In genomic region chr4:126097711-126098253, GRCm38 (mm10) we compare ENCODE assay signal across 1 mouse cellular context.
TF ChIP-seq lines count a peak whose summit lies in the region.

No protein-coding gene starts in this region.

TF ChIP-seq in CH12.LX, 34 proteins besides CTCF, POLR2A, EP300 and RAD21:
- TF ChIP-seq ELF1 (IDR thresholded peaks at IDR 0.05; ENCODE audit: low read depth, low read length): no peak
- TF ChIP-seq JUND (conservative IDR thresholded peaks at IDR 0.05; ENCODE audit: low read depth, low read length): no peak
- no peak for TF ChIP-seq PAX5 (IDR thresholded peaks at IDR 0.05; ENCODE audit: low read length)
- TF ChIP-seq CHD2 (IDR thresholded peaks at IDR 0.05; ENCODE audit: low read length): no peak
- no peak for TF ChIP-seq MEF2A (IDR thresholded peaks at IDR 0.05; ENCODE audit: borderline replicate concordance, low read depth, low read length)
- TF ChIP-seq MXI1 (IDR thresholded peaks at IDR 0.05; ENCODE audit: low read depth, low read length): no peak
